In the genomic region with DNA sequence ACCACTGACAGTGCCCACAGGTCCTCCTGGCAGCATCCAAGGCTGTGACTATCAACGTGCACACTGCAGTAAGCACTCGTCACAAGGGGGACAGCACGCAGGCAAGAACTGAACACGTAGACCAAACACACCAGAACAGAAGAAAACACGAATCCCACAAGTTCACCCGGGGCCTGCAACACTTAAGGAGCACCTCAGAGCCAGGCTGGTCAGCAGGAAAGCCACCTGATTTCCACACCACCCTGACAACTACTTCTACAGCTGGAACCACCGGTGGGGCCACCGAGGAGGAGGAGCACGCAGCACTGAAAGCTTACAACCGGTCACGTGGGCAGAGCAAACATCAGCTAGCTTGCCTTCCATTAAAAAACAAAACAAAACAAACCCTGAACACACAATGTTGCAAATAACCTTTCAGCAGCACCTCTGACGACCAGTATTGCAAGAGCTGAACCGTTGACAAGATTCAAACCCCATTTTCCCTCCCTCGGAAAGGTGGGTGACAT, we compare ENCODE assay signal across 8 mouse cellular contexts. TPM values are rescaled to one million over a fixed set of nuclear protein-coding genes. Genes with fewer than 3 reads are reported as not detected.
DNase-seq lines count a peak whose midpoint lies in the region; ATAC-seq and TF ChIP-seq lines count a peak whose summit lies in the region.

No protein-coding gene starts in this region.

- peak overlapping the region; percentile 52 for H3K9ac ChIP-seq in heart, adult 2 months (ENCODE audit: low read depth, low read length)
- H3K9ac ChIP-seq in lung, embryonic 16.5 days (ENCODE audit: low read length): peak overlapping the region; percentile 100

- H3K4me3 ChIP-seq in heart, adult 2 months: peak overlapping the region; percentile 91
- H3K4me3 ChIP-seq in kidney, adult 2 months (ENCODE audit: insufficient read depth, low read depth, low read length): peak overlapping the region; percentile 50
- peak overlapping the region; percentile 100 for H3K4me3 ChIP-seq in lung, embryonic 16.5 days (ENCODE audit: low read length)

- no peaks in the 10 kb centered on the region for H3K9me3 ChIP-seq in lung, embryonic 16.5 days (ENCODE audit: control insufficient read depth, low read length)

- 0 out of 2 replicates have a peak, but pooled peaks have one; percentile 35 for TF ChIP-seq EP300 in heart, adult 2 months (IDR thresholded peaks at IDR 0.05; ENCODE audit: insufficient read depth, low read depth, low read length)

- no peaks in the 10 kb centered on the region for H3K27me3 ChIP-seq in heart, adult 2 months (ENCODE audit: control insufficient read depth, insufficient read depth, low read length)
- H3K27me3 ChIP-seq in kidney, adult 2 months (replicated peaks; ENCODE audit: control insufficient read depth, insufficient read depth, low read length): no peaks in the 10 kb centered on the region
- H3K27me3 ChIP-seq in lung, embryonic 16.5 days (ENCODE audit: control insufficient read depth, insufficient read depth, low read depth, low read length): no peaks in the 10 kb centered on the region

- intact Hi-C loops in heart, adult 2 months (cut with DNase I): loop anchor here (2.0 kb wide), 1 partner anchor 73 kb away; no protein-coding TSS in a partner anchor

- TF ChIP-seq POLR2A in heart, adult 2 months (IDR thresholded peaks at IDR 0.05; ENCODE audit: insufficient read depth, low read depth, low read length): peak; percentile 77
- TF ChIP-seq POLR2A in kidney, adult 2 months (IDR thresholded peaks at IDR 0.05; ENCODE audit: low read depth, low read length): no peak

- peak; percentile 56 for DNase-seq in retina, postnatal 1 day
- no peak for DNase-seq in retina, embryonic 14.5 days (ENCODE audit: low spot score)
- peak; percentile 45 for DNase-seq in cerebellum, adult 9-10 months
- DNase-seq in heart, adult 2 months: peak; percentile 75 to 84
- DNase-seq in kidney, adult 2 months: peak; percentile 88
- DNase-seq in spleen, adult 12 weeks (ENCODE audit: low spot score): peak; percentile 62
- no peak for DNase-seq in ovary, postnatal 36 days (ENCODE audit: low spot score)

- peaks cover 27% of the 10 kb centered on the region for H3K36me3 ChIP-seq in heart, adult 2 months (ENCODE audit: control insufficient read depth, insufficient read depth, low read length)
- H3K36me3 ChIP-seq in kidney, adult 2 months (ENCODE audit: control insufficient read depth, insufficient read depth, low read length): peaks cover 16% of the 10 kb centered on the region; the same call in 1 of the 2 replicates
- H3K36me3 ChIP-seq in lung, embryonic 16.5 days (ENCODE audit: control insufficient read depth, insufficient read depth, low read length): peaks cover 9% of the 10 kb centered on the region; the same call in 1 of the 2 replicates

- no peak for ATAC-seq in lung, embryonic 16.5 days (ENCODE audit: low read depth)

- peak overlapping the region; percentile 94 for H3K4me2 ChIP-seq in lung, embryonic 16.5 days (ENCODE audit: low read depth, low read length)

- peaks cover 16% of the 10 kb centered on the region for H3K4me1 ChIP-seq in heart, adult 2 months (ENCODE audit: control insufficient read depth, insufficient read depth, low read length)
- peaks cover 23% of the 10 kb centered on the region for H3K4me1 ChIP-seq in kidney, adult 2 months (ENCODE audit: control insufficient read depth, insufficient read depth, low read length)
- H3K4me1 ChIP-seq in lung, embryonic 16.5 days (replicated peaks; ENCODE audit: control insufficient read depth, insufficient read depth, low read length): peaks cover 35% of the 10 kb centered on the region

- H3K79me2 ChIP-seq in heart, adult 2 months (replicated peaks; ENCODE audit: control insufficient read depth, insufficient read depth, low read length): peaks cover 12% of the 10 kb centered on the region

- WGBS in heart, adult 2 months: 0% methylated on average over 14 of the region's 14 CpGs
- under 1% methylated on average over 14 of the region's 14 CpGs for WGBS in kidney, adult 2 months
- under 1% methylated on average over 14 of the region's 14 CpGs for WGBS in lung, embryonic 16.5 days

- H3K27ac ChIP-seq in heart, adult 2 months: peak overlapping the region; percentile 98
- peak overlapping the region; percentile 72 for H3K27ac ChIP-seq in kidney, adult 2 months (ENCODE audit: insufficient read depth, low read depth, low read length)
- peak overlapping the region; percentile 74 for H3K27ac ChIP-seq in lung, embryonic 16.5 days (ENCODE audit: low read length)

- TF ChIP-seq CTCF in heart, adult 2 months (IDR thresholded peaks at IDR 0.05): peak; percentile 13; the same call in 1 of the 2 replicates
- TF ChIP-seq CTCF in kidney, adult 2 months (conservative IDR thresholded peaks at IDR 0.05; ENCODE audit: insufficient read depth, insufficient read length, low read depth, low read length): 0 out of 2 replicates have a peak, but pooled peaks have one; percentile 5

RNA-seq across cellular contexts. Expression of gene Irf2bp2, which starts 3.7 kb away (rescaled TPM):
- total RNA-seq in heart, adult 2 months (2021): 100 to 1,000 TPM in 1 of 2 experiments, 10 to 100 TPM in 1; 56.3 to 132 TPM
- polyA plus RNA-seq in heart, adult 2 months (2012; rRNA removed): 33.8 and 37.3 TPM in 2 replicates
- 40.6 and 46.6 TPM in 2 replicates for polyA plus RNA-seq in kidney, adult 2 months (2012; rRNA removed)
- polyA plus RNA-seq in lung, embryonic 16.5 days (2015; fragmentation: Nextera tagmentation; extraction: Ambion mirVana): 11.7 and 12.8 TPM in 2 replicates

Comparison
In these comparisons a context has a peak if more than half of its experiments do, and no peak if none do; other contexts are left out.
1. DNase-seq: peak in retina, postnatal 1 day (single experiment), cerebellum, adult 9-10 months (single experiment), heart, adult 2 months (2 of 2), kidney, adult 2 months (single experiment) and spleen, adult 12 weeks (single experiment); none in retina, embryonic 14.5 days (single experiment) and ovary, postnatal 36 days (single experiment).
2. H3K4me3 ChIP-seq: peak in every context shown above with its lines; median percentile 100 in lung, embryonic 16.5 days; 91 in heart, adult 2 months; 50 in kidney, adult 2 months.
3. Peak in every context shown above with its lines, with median percentiles within 50 percentile points of each other: H3K27ac ChIP-seq.